Mouse (Mus musculus) heart, postnatal 0 days (tissue): Measurements from ENCODE around the gene Tbx10. TPM values are rescaled to one million over a fixed set of nuclear protein-coding genes. Genes with fewer than 3 reads are reported as not detected.

Experiments
- ATAC-seq: fragments of 200-750 bp; cut with Nextera tagmentation; 2 replicates; pipeline ENCODE4 v1.8.0; 2017; ENCODE audit warnings: low read depth, moderate number of reproducible peaks, moderate library complexity; ENCODE audit not compliant: insufficient read depth
- DNase-seq: peaks from one replicate; pipeline ENCODE4 v3.0.0-alpha.2; 2016; ENCODE audit warnings: low spot score
- H3K27ac ChIP-seq: fragments of 300-500 bp; sonication (generic); 2 replicates; pipeline ENCODE4 v1.5.1; 2014; ENCODE audit warnings: low read depth, mild to moderate bottlenecking
- H3K27me3 ChIP-seq: fragments of 300-500 bp; sonication (generic); 2 replicates; pipeline ENCODE4 v1.6.1; 2014; ENCODE audit warnings: low read length, mixed read lengths; ENCODE audit not compliant: control insufficient read depth, insufficient read depth
- H3K36me3 ChIP-seq: fragments of 300-500 bp; sonication (generic); replicated peaks from 2 replicates; pipeline ENCODE4 v1.6.1; 2014; ENCODE audit warnings: low read length, mixed read lengths; ENCODE audit not compliant: control insufficient read depth, insufficient read depth
- H3K4me1 ChIP-seq: fragments of 300-500 bp; sonication (generic); 2 replicates; pipeline ENCODE4 v1.6.1; 2014; ENCODE audit warnings: antibody characterized with exemption; ENCODE audit not compliant: control insufficient read depth, insufficient read depth
- H3K4me2 ChIP-seq: fragments of 300-500 bp; sonication (generic); 2 replicates; pipeline ENCODE4 v1.6.1; 2014; ENCODE audit warnings: low read depth, mild to moderate bottlenecking, low read length, moderate library complexity
- H3K4me3 ChIP-seq: fragments of 300-500 bp; sonication (generic); 2 replicates; pipeline ENCODE4 v1.5.1; 2014; ENCODE audit warnings: low read depth, low read length
- H3K9ac ChIP-seq: fragments of 300-500 bp; sonication (generic); replicated peaks from 2 replicates; pipeline ENCODE4 v1.6.1; 2014; ENCODE audit warnings: low read depth, low read length, mixed read lengths
- H3K9me3 ChIP-seq: fragments of 300-500 bp; sonication (generic); replicated peaks from 2 replicates; pipeline ENCODE4 v1.6.1; 2016; ENCODE audit warnings: low read length; ENCODE audit not compliant: control insufficient read depth
- CTCF ChIP-seq: IDR thresholded peaks from 2 replicates; pipeline ENCODE4 v1.5.1; 2016; ENCODE audit warnings: antibody characterized with exemption, control low read depth, low read depth
- EP300 ChIP-seq: IDR thresholded peaks from 2 replicates; pipeline ENCODE4 v1.6.1; 2016; ENCODE audit warnings: antibody characterized with exemption, low read depth
- WGBS: fragments of 180-500 bp; shearing (Covaris S2); extraction: QIAGEN DNeasy Blood & Tissue Kit; methylation state at CpG from one replicate; pipeline ENCODE4 v1.1.7; 2014; 5-methylcytosine and 5-hydroxymethylcytosine counted together
- polyA plus RNA-seq: library from polyadenylated mRNA; unstranded; fragments of >200 nt; fragmentation: Nextera tagmentation; extraction: Ambion mirVana; gene quantifications from 2 replicates; pipeline ENCODE4 v1.2.1, GENCODE M21; 2015
- total RNA-seq: library from RNA; depleted of rRNA; stranded (reverse); fragments of >200 nt; gene quantifications from 2 replicates; pipeline ENCODE4 v1.2.3, GENCODE M21; 2014; ENCODE audit warnings: low replicate concordance

Tbx10 gene
- total and polyA plus RNA-seq, 2 experiments from 2014 or later, result not detected

- Histone ChIP-seq H3K4me3 (peak overlapping the region; percentile 25; the same call in 1 of the 2 replicates), H3K9ac (peak overlapping the region; percentile 12; the same call in 1 of the 2 replicates), H3K9me3 (no peaks in the 10 kb centered on the region), H3K36me3 (peaks cover 37% of the 10 kb centered on the region), H3K27me3 (no peaks in the 10 kb centered on the region), H3K27ac (peak overlapping the region; percentile 33; the same call in 1 of the 2 replicates), H3K4me1 (peaks cover 39% of the 10 kb centered on the region), H3K4me2 (peak overlapping the region; percentile 49)
- ATAC-seq (no peak), DNase-seq (no peak)
- 66% methylated on average over 15 of the region's 15 CpGs for WGBS
- no peak for TF ChIP-seq EP300
- no peak for TF ChIP-seq CTCF
These were observed 11.8 kb downstream of the Tbx10 start for GRCm38 (mm10) chr19:4004331-4004730.

- peaks cover 45% of the 10 kb centered on the region for H3K36me3 ChIP-seq
- H3K9ac ChIP-seq, result no peak overlapping the region
- no peak for ATAC-seq
- H3K4me1 ChIP-seq, result peaks cover 34% of the 10 kb centered on the region
- no peak overlapping the region for H3K4me3 ChIP-seq
- H3K9me3 ChIP-seq, result no peaks in the 10 kb centered on the region
- TF ChIP-seq EP300, result no peak
- TF ChIP-seq CTCF, result no peak
- WGBS, result 57% methylated on average over 9 of the region's 9 CpGs
- no peak for DNase-seq
- peak overlapping the region; percentile 52 for H3K27ac ChIP-seq
- no peaks in the 10 kb centered on the region for H3K27me3 ChIP-seq
- H3K4me2 ChIP-seq, result no peak overlapping the region
These were observed 12.5 kb downstream of the Tbx10 start for GRCm38 (mm10) chr19:4005091-4005490.

DNA sequence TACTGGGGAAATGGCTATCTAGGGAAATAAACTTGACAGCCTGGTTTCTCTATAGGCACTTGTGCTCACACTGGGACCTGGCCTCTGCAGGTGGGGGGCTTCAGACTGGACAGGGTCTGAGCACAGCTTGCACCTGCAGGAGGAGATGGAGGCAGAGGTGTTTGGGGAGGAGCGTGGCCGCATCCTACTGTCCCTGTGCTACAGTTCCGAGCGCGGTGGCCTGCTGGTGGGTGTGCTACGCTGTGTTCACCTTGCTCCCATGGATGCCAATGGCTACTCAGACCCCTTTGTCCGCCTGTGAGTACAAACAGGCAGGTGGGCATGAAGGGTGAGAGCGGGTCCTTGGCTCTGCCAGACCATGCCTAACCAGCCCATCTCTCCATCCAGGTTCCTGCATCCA lies 13.4 kb downstream of the Tbx10 start:
- WGBS, result 94% methylated on average over 8 of the region's 8 CpGs
- no peak for DNase-seq
- Histone ChIP-seq H3K27ac (no peak overlapping the region), H3K4me1 (peaks cover 33% of the 10 kb centered on the region), H3K4me2 (no peak overlapping the region), H3K4me3 (no peak overlapping the region), H3K9ac (no peak overlapping the region), H3K36me3 (peaks cover 54% of the 10 kb centered on the region), H3K27me3 (no peaks in the 10 kb centered on the region), H3K9me3 (no peaks in the 10 kb centered on the region)
- no peak for TF ChIP-seq CTCF
- no peak for TF ChIP-seq EP300
- ATAC-seq, result no peak

DNA sequence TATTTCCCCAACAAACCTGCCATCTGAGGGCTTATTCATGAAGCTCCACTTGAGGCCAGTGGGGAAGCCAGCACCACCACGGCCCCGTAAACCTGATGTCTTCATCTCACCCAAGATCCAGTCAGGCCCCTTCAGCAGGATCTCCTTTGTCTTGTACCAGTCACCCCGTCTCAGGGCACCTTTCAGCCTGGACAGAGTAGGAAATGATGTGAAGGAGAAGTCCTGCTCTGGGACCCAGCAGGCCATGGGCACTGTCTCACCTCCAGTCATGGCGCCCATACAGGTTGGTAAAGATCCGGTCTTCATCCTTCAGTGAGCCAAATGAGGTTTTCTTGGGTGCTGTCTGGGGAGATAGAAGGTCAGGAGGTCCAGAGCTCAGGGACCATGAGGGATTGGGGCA lies 18.5 kb downstream of the Tbx10 start:
- Histone ChIP-seq H3K9me3 (no peaks in the 10 kb centered on the region), H3K27me3 (no peaks in the 10 kb centered on the region), H3K4me3 (no peak overlapping the region), H3K4me1 (peaks cover 4% of the 10 kb centered on the region), H3K36me3 (peaks cover 51% of the 10 kb centered on the region), H3K4me2 (no peak overlapping the region), H3K9ac (no peak overlapping the region), H3K27ac (no peak overlapping the region)
- ATAC-seq, result no peak
- TF ChIP-seq EP300, result no peak
- TF ChIP-seq CTCF, result no peak
- DNase-seq, result no peak
- 92% methylated on average over 5 of the region's 5 CpGs for WGBS

DNA sequence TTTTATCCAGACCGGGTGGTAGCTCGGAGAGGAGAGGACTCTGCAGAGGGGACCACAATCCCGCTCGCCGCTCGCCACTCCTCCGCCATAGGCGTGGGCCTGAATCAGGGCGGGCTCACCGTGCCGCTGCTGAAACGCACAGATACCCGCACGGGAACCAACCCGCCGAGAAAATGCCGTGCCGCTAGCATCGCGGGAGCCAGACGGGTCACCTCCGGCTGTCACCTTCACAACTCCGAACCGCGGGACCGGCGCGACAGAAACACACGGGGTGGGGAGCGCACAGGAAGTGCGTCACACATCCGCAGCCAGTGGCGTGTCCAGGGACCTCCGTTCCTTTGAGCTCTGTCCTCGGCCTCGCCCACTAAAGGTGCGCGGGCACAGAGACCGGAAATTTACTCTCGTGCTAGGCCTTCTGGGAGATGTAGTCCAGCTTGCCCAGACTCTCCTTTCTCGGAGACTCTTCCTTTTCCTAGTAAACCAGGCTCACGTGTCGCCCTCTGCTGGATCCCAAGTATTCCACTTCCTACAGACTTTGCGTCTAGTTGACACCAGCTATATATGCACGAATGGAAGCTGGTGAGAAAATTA lies 20.0 kb downstream of the Tbx10 start, which contains the start of gene Ndufv1:
Gene Ndufv1 (minus strand): TSS at position 375 of the 591 bp plus-strand sequence.
- Histone ChIP-seq H3K9ac (peak within 1 kb of the TSS; percentile 84), H3K4me3 (peak within 1 kb of the TSS; percentile 79), H3K27ac (peak within 1 kb of the TSS; percentile 94), H3K9me3 (no peaks in the 10 kb centered on the region), H3K27me3 (no peaks in the 10 kb centered on the region), H3K4me1 (peaks cover 4% of the 10 kb centered on the region), H3K36me3 (peaks cover 37% of the 10 kb centered on the region), H3K4me2 (peak within 1 kb of the TSS; percentile 69)
- WGBS, result 0% methylated on average over 45 of the region's 45 CpGs
- TF ChIP-seq EP300 (peak; percentile 80), CTCF (peak; percentile 91)
- ATAC-seq, result peak; percentile 99
- peak; percentile 100 for DNase-seq
